ENCODE assay signal across 8 mouse cellular contexts in genomic region chr15:79940932-79941331, GRCm38 (mm10). TPM values are rescaled to one million over a fixed set of nuclear protein-coding genes. Genes with fewer than 3 reads are reported as not detected.
A peak's percentile ranks its signal among the peaks of the same experiment; 100 is the strongest.
DNase-seq lines count a peak whose midpoint lies in the region; ATAC-seq and TF ChIP-seq lines count a peak whose summit lies in the region.
"Had no signal": no experiment of that assay in that cellular context is flagged by ENCODE, and none has a peak within 500 bp of the region (broad histone marks: within the 10 kb centered on the region; RNA-seq: fewer than 3 reads in every experiment).

No protein-coding gene starts in this region.

- H3K9ac ChIP-seq in intestine, postnatal 0 days (ENCODE audit: low read depth, low read length) = no peak overlapping the region
- H3K9ac ChIP-seq in intestine, embryonic 15.5 days = no peak overlapping the region
- H3K9ac ChIP-seq in ES-E14 (ENCODE audit: insufficient read depth, low read depth, low read length, poor library complexity, severe bottlenecking) = peak overlapping the region; percentile 48; the same call in 1 of the 2 replicates

- H3K4me3 ChIP-seq in intestine, postnatal 0 days (ENCODE audit: low read depth, low read length) = no peak overlapping the region
- no peak overlapping the region for H3K4me3 ChIP-seq in intestine, embryonic 15.5 days (replicated peaks)
- H3K4me3 ChIP-seq in C2C12 (ENCODE audit: insufficient read depth, poor library complexity, severe bottlenecking) (no peak overlapping the region), ES-E14 (ENCODE audit: insufficient read depth in 1 of 2, low read depth in 1 of 2, low read length in 2 of 2, poor library complexity in 1 of 2, severe bottlenecking in 1 of 2) (peak overlapping the region in 1 of 2 experiments; percentile 8; a peak in 1 of 4 replicates)
- H3K4me3 ChIP-seq in cortical plate, adult 2 months (ENCODE audit: insufficient read depth, low read length) = no peak overlapping the region

- H3K9me3 ChIP-seq in intestine, postnatal 0 days (ENCODE audit: control insufficient read depth) = no peaks in the 10 kb centered on the region
- no peaks in the 10 kb centered on the region for H3K9me3 ChIP-seq in intestine, embryonic 15.5 days
- H3K9me3 ChIP-seq in ES-E14 (ENCODE audit: control insufficient read depth, insufficient read depth, low read depth, low read length) = no peaks in the 10 kb centered on the region

- no peak overlapping the region for H3K4me2 ChIP-seq in intestine, postnatal 0 days (replicated peaks; ENCODE audit: low read depth)
- no peak overlapping the region for H3K4me2 ChIP-seq in intestine, embryonic 15.5 days (replicated peaks)

- no peak for TF ChIP-seq POLR2A in cortical plate, adult 2 months (IDR thresholded peaks at IDR 0.05; ENCODE audit: extremely low read depth, insufficient read depth, low read length)

- WGBS in intestine, postnatal 0 days = 20% methylated on average over 8 of the region's 8 CpGs
- 16% methylated on average over 8 of the region's 8 CpGs for WGBS in intestine, embryonic 15.5 days

- no peak overlapping the region for H3ac ChIP-seq in C2C12 (ENCODE audit: control insufficient read depth, insufficient read length, low read depth)

- H3K79me2 ChIP-seq in C2C12 (ENCODE audit: control insufficient read depth, insufficient read depth) = no peaks in the 10 kb centered on the region

- no peaks in the 10 kb centered on the region for H3K4me1 ChIP-seq in intestine, postnatal 0 days (replicated peaks; ENCODE audit: control insufficient read depth, insufficient read depth, low read length)
- no peaks in the 10 kb centered on the region for H3K4me1 ChIP-seq in intestine, embryonic 15.5 days (replicated peaks)
- peaks cover 5 to 20% of the 10 kb centered on the region in 2 experiments for H3K4me1 ChIP-seq in ES-E14 (ENCODE audit: control insufficient read depth in 2 of 2, insufficient read depth in 2 of 2, low read length in 2 of 2, poor library complexity in 1 of 2)
- no peaks in the 10 kb centered on the region for H3K4me1 ChIP-seq in cortical plate, adult 2 months (ENCODE audit: control insufficient read depth, insufficient read depth, low read length)

- peak; percentile 90 for DNase-seq in ES-E14 (ENCODE audit: low read depth, low spot score)
- DNase-seq in urinary bladder, postnatal 36 days (ENCODE audit: low spot score in 2 of 2) = no peak

- no peaks in the 10 kb centered on the region for H3K27me3 ChIP-seq in intestine, postnatal 0 days (replicated peaks; ENCODE audit: control insufficient read depth, insufficient read depth, low read length)
- H3K27me3 ChIP-seq in intestine, embryonic 15.5 days (replicated peaks) = no peaks in the 10 kb centered on the region
- no peaks in the 10 kb centered on the region for H3K27me3 ChIP-seq in C2C12 (ENCODE audit: control insufficient read depth, insufficient read depth, insufficient read length)

- ATAC-seq in intestine, postnatal 0 days = no peak
- ATAC-seq in intestine, embryonic 15.5 days = no peak; the same call in 1 of the 2 replicates
- peak; percentile 82 for ATAC-seq in megakaryocyte progenitor cell, adult 5-6 weeks (replicated peaks; ENCODE audit: poor library complexity)

- no peaks in the 10 kb centered on the region for H3K79me3 ChIP-seq in C2C12 (ENCODE audit: low read depth)

- peak; percentile 93 for TF ChIP-seq CTCF in intestine, postnatal 0 days (IDR thresholded peaks at IDR 0.05; ENCODE audit: low read depth)
- peak; percentile 69 for TF ChIP-seq CTCF in C2C12 (IDR thresholded peaks at IDR 0.05; ENCODE audit: control insufficient read depth, insufficient read depth, insufficient read length)
- TF ChIP-seq CTCF in cortical plate, adult 2 months (IDR thresholded peaks at IDR 0.05; ENCODE audit: extremely low read depth, insufficient read depth, low read length) = peak; percentile 85

- in situ Hi-C loops in ES-E14 (cut with MboI; ENCODE audit: low sequenced_read_pairs in 2 of 2, unreplicated experiment in 2 of 2) = loop anchor here in 1 of 2 experiments (10.0 kb wide), 1 partner anchor 124 kb away; no protein-coding TSS in a partner anchor

- no peak overlapping the region for H3K27ac ChIP-seq in intestine, postnatal 0 days (ENCODE audit: low read depth, low read length)
- H3K27ac ChIP-seq in intestine, embryonic 15.5 days = no peak overlapping the region
- peak overlapping the region; percentile 20; the same call in 1 of the 2 replicates for H3K27ac ChIP-seq in ES-E14 (ENCODE audit: insufficient read depth, low read depth, low read length, poor library complexity, severe bottlenecking)
- H3K27ac ChIP-seq in cortical plate, adult 2 months (ENCODE audit: insufficient read depth, low read length) = no peak overlapping the region
- H3K27ac ChIP-seq: macrophage had no signal

- no peaks in the 10 kb centered on the region for H3K36me3 ChIP-seq in intestine, postnatal 0 days (ENCODE audit: control insufficient read depth, insufficient read depth)
- no peaks in the 10 kb centered on the region for H3K36me3 ChIP-seq in intestine, embryonic 15.5 days
- H3K36me3 ChIP-seq in C2C12 (ENCODE audit: control insufficient read depth, insufficient read depth) (no peaks in the 10 kb centered on the region), ES-E14 (ENCODE audit: control insufficient read depth, insufficient read depth, low read length, poor library complexity, severe bottlenecking) (no peaks in the 10 kb centered on the region)

TF ChIP-seq in C2C12, 6 proteins besides CTCF, POLR2A, EP300 and RAD21:
- TF ChIP-seq MAX (IDR thresholded peaks at IDR 0.05) (peak; percentile 80), MYOG (IDR thresholded peaks at IDR 0.05; ENCODE audit: control insufficient read depth, extremely low read depth, insufficient read length) (no peak), CEBPB (IDR thresholded peaks at IDR 0.05; ENCODE audit: low read depth) (no peak)
TF ChIP-seq in C2C12: peak in this region for 1.

TF ChIP-seq in ES-E14, 5 proteins besides CTCF, POLR2A, EP300 and RAD21:
- TF ChIP-seq ZNF384 (IDR thresholded peaks at IDR 0.05; ENCODE audit: low read depth, low read length) (0 out of 2 replicates have a peak, but pooled peaks have one; percentile 42), HCFC1 (IDR thresholded peaks at IDR 0.05; ENCODE audit: borderline replicate concordance, insufficient read depth, low read length) (no peak), ZC3H11A (IDR thresholded peaks at IDR 0.05; ENCODE audit: borderline replicate concordance, low read depth, low read length) (0 out of 2 replicates have a peak, but pooled peaks have one; percentile 4), MAFK (IDR thresholded peaks at IDR 0.05; ENCODE audit: insufficient read depth, low read depth, low read length) (no peak), CHD2 (IDR thresholded peaks at IDR 0.05; ENCODE audit: low read depth, low read length) (no peak)
TF ChIP-seq in ES-E14: peak in this region for 2.

RNA-seq across cellular contexts. Expression of gene Cbx7, which starts 30.0 kb away (rescaled TPM):
- polyA plus RNA-seq in intestine, postnatal 0 days (2015; fragmentation: Nextera tagmentation; extraction: Ambion mirVana) = 2.5 and 3.8 TPM in 2 replicates
- 3.9 and 4.6 TPM in 2 replicates for polyA plus RNA-seq in intestine, embryonic 15.5 days (2015; fragmentation: Nextera tagmentation; extraction: Ambion mirVana)
- polyA plus RNA-seq in C2C12 (2012; fragmentation: generic; extraction: Trizol) = 5.9 TPM
- 171 and 233 TPM in 2 replicates for total RNA-seq in ES-E14 (2012; rRNA removed)
- polyA plus RNA-seq in cortical plate, adult 2 months (2012; rRNA removed) = 58.4 and 62.6 TPM in 2 replicates
- 3.3 TPM in 2 replicates for total RNA-seq in megakaryocyte progenitor cell, adult 5-6 weeks (2015)
- 1.7 and 2.1 TPM in 2 replicates for total RNA-seq in megakaryocyte progenitor cell, adult 5-6 weeks (2017)

RNA-seq across cellular contexts. Expression of gene Apobec3, which starts 49.5 kb away (rescaled TPM):
- 5.1 and 6.4 TPM in 2 replicates for polyA plus RNA-seq in intestine, postnatal 0 days (2015; fragmentation: Nextera tagmentation; extraction: Ambion mirVana)
- 13.1 and 15.4 TPM in 2 replicates for polyA plus RNA-seq in intestine, embryonic 15.5 days (2015; fragmentation: Nextera tagmentation; extraction: Ambion mirVana)
- 24.0 TPM for polyA plus RNA-seq in C2C12 (2012; fragmentation: generic; extraction: Trizol)
- 39.9 and 42.4 TPM in 2 replicates for total RNA-seq in ES-E14 (2012; rRNA removed)
- polyA plus RNA-seq in cortical plate, adult 2 months (2012; rRNA removed) = 6.7 and 7.5 TPM in 2 replicates
- total RNA-seq in megakaryocyte progenitor cell, adult 5-6 weeks (2015) = 167 and 177 TPM in 2 replicates
- 159 and 166 TPM in 2 replicates for total RNA-seq in megakaryocyte progenitor cell, adult 5-6 weeks (2017)
